In genomic region chr2:179442541-179443225, GRCm38 (mm10) we compare ENCODE assay signal across 8 mouse cellular contexts. TPM values are rescaled to one million over a fixed set of nuclear protein-coding genes. Genes with fewer than 3 reads are reported as not detected.
DNase-seq lines count a peak whose midpoint lies in the region; ATAC-seq lines count a peak whose summit lies in the region.

No protein-coding gene starts in this region.

- DNase-seq in thymus, postnatal 25 days, result peak; percentile 1
- DNase-seq in thymus, postnatal 36 days, result no peak
- DNase-seq in embryonic facial prominence, embryonic 11.5 days (ENCODE audit: low spot score), result peak; percentile 75
- DNase-seq in layer of hippocampus, postnatal 10 days (ENCODE audit: low spot score in 2 of 2), result peak; percentile 56 to 76
- DNase-seq in lung, postnatal 14 days, result peak; percentile 25
- peak; percentile 54 for DNase-seq in right cerebral cortex, postnatal 25 days

- peak; percentile 79 for ATAC-seq in embryonic facial prominence, embryonic 11.5 days (replicated peaks; ENCODE audit: insufficient number of reproducible peaks, low FRiP score, low TSS enrichment, low read depth)
- ATAC-seq in heart, embryonic 12.5 days (ENCODE audit: insufficient number of reproducible peaks, low FRiP score), result peak; percentile 63
- ATAC-seq in erythroid progenitor cell, adult 5-6 weeks (replicated peaks; ENCODE audit: low FRiP score, poor library complexity, severe bottlenecking), result no peak

- no peaks in the 10 kb centered on the region for H3K36me3 ChIP-seq in embryonic facial prominence, embryonic 11.5 days (replicated peaks; ENCODE audit: control insufficient read depth, insufficient read depth, low read depth, low read length)
- H3K36me3 ChIP-seq in heart, embryonic 12.5 days, result no peaks in the 10 kb centered on the region

- under 1% methylated on average over 91 of the region's 95 CpGs for WGBS in embryonic facial prominence, embryonic 11.5 days
- under 1% methylated on average over 95 of the region's 95 CpGs for WGBS in heart, embryonic 12.5 days

- peak overlapping the region; percentile 63 for H3K4me3 ChIP-seq in embryonic facial prominence, embryonic 11.5 days (ENCODE audit: low read depth, low read length)
- H3K4me3 ChIP-seq in heart, embryonic 12.5 days, result peak overlapping the region; percentile 69

- peak overlapping the region; percentile 65 for H3K9ac ChIP-seq in embryonic facial prominence, embryonic 11.5 days (replicated peaks; ENCODE audit: low read length)
- peak overlapping the region; percentile 72 for H3K9ac ChIP-seq in heart, embryonic 12.5 days

- peaks cover 12% of the 10 kb centered on the region for H3K27me3 ChIP-seq in embryonic facial prominence, embryonic 11.5 days (ENCODE audit: control insufficient read depth, insufficient read depth, low read length)
- H3K27me3 ChIP-seq in heart, embryonic 12.5 days (replicated peaks), result peaks cover 53% of the 10 kb centered on the region

- peaks cover 2% of the 10 kb centered on the region for H3K4me1 ChIP-seq in embryonic facial prominence, embryonic 11.5 days (ENCODE audit: control insufficient read depth, insufficient read depth, low read length)
- H3K4me1 ChIP-seq in heart, embryonic 12.5 days (replicated peaks), result peaks cover 15% of the 10 kb centered on the region

- no peaks in the 10 kb centered on the region for H3K9me3 ChIP-seq in embryonic facial prominence, embryonic 11.5 days (replicated peaks; ENCODE audit: control insufficient read depth, low read length)
- H3K9me3 ChIP-seq in heart, embryonic 12.5 days (replicated peaks), result no peaks in the 10 kb centered on the region

- H3K4me2 ChIP-seq in embryonic facial prominence, embryonic 11.5 days (ENCODE audit: low read depth, low read length), result peak overlapping the region; percentile 97
- H3K4me2 ChIP-seq in heart, embryonic 12.5 days, result peak overlapping the region; percentile 99

- 0 out of 2 replicates have a peak overlapping the region, but pooled peaks have one; percentile 52 for H3K27ac ChIP-seq in embryonic facial prominence, embryonic 11.5 days (replicated peaks; ENCODE audit: low read depth, low read length)
- H3K27ac ChIP-seq in heart, embryonic 12.5 days (ENCODE audit: poor library complexity, severe bottlenecking), result no peak overlapping the region

RNA-seq across cellular contexts. Expression of gene Cdh4, which starts 0.5 kb away (rescaled TPM):
- polyA plus RNA-seq in embryonic facial prominence, embryonic 11.5 days (2014; fragmentation: Nextera tagmentation; extraction: Ambion mirVana), result 3.7 and 3.8 TPM in 2 replicates
- 1.1 and 1.2 TPM in 2 replicates for polyA plus RNA-seq in heart, embryonic 12.5 days (2016; fragmentation: Nextera tagmentation; extraction: Ambion mirVana)
- total RNA-seq in layer of hippocampus, postnatal 10 days (2021), result 10 to 100 TPM; 16.3 to 23.3 TPM
- total RNA-seq in erythroid progenitor cell, adult 5-6 weeks (2015; ENCODE audit: low replicate concordance), result not detected in 2 replicates
- total RNA-seq in erythroid progenitor cell, adult 5-6 weeks (2017; ENCODE audit: low replicate concordance), result not detected in 2 replicates

Comparison
In these comparisons a context has a peak if more than half of its experiments do, and no peak if none do; other contexts are left out.
1. DNase-seq: peak in thymus, postnatal 25 days (single experiment), embryonic facial prominence, embryonic 11.5 days (single experiment), layer of hippocampus, postnatal 10 days (2 of 2), lung, postnatal 14 days (single experiment) and right cerebral cortex, postnatal 25 days (single experiment); none in thymus, postnatal 36 days (0 of 2).
2. RNA of gene Cdh4, which starts 0.5 kb away (total RNA-seq): 16.3 to 23.3 TPM in layer of hippocampus, postnatal 10 days; not detected in erythroid progenitor cell, adult 5-6 weeks; every median in the first group is over 10 times any median in the second.